Mouse (Mus musculus): ENCODE measurements around the gene Ly6g6f. TPM values are rescaled to one million over a fixed set of nuclear protein-coding genes. Genes with fewer than 3 reads are reported as not detected.

Gene Ly6g6f
- polyA plus RNA-seq, 1 experiment: 1.3 TPM

DNA sequence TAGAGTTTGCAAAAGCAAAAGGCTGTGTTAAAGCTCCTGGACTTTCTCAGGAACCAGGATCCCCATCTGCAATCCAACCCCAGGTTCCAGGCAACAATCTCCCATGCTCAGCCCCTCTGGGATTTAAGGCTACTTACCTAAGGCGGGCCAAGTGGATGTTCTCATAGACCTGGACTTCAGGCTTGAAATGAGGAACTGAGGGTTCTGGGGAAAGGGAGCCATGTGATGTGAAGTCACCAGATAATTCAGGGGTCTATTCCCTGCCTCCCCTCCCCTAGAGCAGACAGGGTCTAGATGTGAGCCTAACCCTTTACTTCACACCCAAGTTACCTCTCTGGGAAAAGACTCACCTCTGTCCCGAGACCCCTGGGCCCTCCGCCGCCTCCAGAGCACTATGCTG lies 4.7 kb downstream of the Ly6g6f start:
- peaks cover 17% of the 10 kb centered on the region; the same call in 1 of the 2 replicates for H3K4me1 ChIP-seq (replicated peaks; ENCODE audit: control insufficient read depth, insufficient read depth, low read length)
- TF ChIP-seq CTCF (IDR thresholded peaks at IDR 0.05; ENCODE audit: borderline replicate concordance, control insufficient read depth, extremely low read depth, insufficient read depth, low read length, poor library complexity): no peak
- 97% methylated on average over 4 of the region's 4 CpGs for WGBS
- DNase-seq: no peak
- H3K27me3 ChIP-seq (ENCODE audit: control insufficient read depth, insufficient read depth, low read length): no peaks in the 10 kb centered on the region; the same call in 1 of the 2 replicates
- H3K36me3 ChIP-seq (ENCODE audit: control insufficient read depth, insufficient read depth, low read length): no peaks in the 10 kb centered on the region
- H3K27ac ChIP-seq (ENCODE audit: control insufficient read depth, insufficient read depth, low read length): no peak overlapping the region
- no peak overlapping the region for H3K4me3 ChIP-seq (ENCODE audit: control insufficient read depth, insufficient read depth, low read length)

DNA sequence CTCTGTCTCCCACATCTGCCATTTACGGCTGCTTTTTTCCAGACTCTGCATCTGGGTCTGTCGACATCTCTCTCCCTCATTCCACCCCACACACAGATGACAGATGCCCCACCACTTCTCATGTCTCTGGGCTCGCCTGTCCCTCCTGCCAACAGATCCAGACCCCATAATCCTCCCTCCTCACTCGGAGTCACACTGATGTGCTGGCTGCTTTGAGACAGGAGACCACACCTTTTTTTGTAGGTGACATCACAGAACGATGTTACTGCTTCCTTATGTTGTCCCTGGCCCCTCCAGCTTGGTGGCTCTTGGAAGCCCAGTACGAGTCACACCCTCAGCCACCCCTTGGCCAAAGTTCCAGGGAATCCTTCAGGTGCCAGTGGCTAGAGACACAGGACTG lies 5.2 kb downstream of the Ly6g6f start:
- H3K4me1 ChIP-seq (replicated peaks; ENCODE audit: control insufficient read depth, insufficient read depth, low read length): peaks cover 17% of the 10 kb centered on the region; the same call in 1 of the 2 replicates
- H3K27ac ChIP-seq (ENCODE audit: control insufficient read depth, insufficient read depth, low read length): no peak overlapping the region
- WGBS: 77% methylated on average over 6 of the region's 6 CpGs
- H3K36me3 ChIP-seq (ENCODE audit: control insufficient read depth, insufficient read depth, low read length): no peaks in the 10 kb centered on the region
- no peaks in the 10 kb centered on the region; the same call in 1 of the 2 replicates for H3K27me3 ChIP-seq (ENCODE audit: control insufficient read depth, insufficient read depth, low read length)
- DNase-seq: no peak
- no peak overlapping the region for H3K4me3 ChIP-seq (ENCODE audit: control insufficient read depth, insufficient read depth, low read length)
- TF ChIP-seq POLR2A (IDR thresholded peaks at IDR 0.05; ENCODE audit: control insufficient read depth, extremely low read depth, insufficient read depth, low read length, poor library complexity): no peak
- no peak for TF ChIP-seq CTCF (IDR thresholded peaks at IDR 0.05; ENCODE audit: borderline replicate concordance, control insufficient read depth, extremely low read depth, insufficient read depth, low read length, poor library complexity)

DNA sequence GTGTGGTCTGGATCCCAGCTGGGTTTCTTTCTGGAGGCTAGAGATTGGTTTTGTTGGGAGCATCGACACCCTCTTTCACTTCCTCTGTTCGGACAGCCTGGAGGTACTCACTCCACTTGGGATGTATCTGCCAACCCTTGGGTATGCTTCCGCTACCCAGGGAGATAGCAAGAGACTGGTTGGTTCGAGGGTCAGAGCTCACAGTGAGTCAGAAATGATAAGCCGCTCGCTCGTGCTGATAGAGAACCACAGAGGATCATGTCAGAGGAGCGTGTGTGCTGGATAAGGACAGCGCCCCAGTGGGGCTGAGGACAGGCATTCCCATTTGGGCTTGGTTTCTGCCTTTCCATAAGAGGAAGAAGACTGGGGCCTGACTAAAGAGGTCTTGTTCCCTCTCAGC lies 5.6 kb downstream of the Ly6g6f start:
- H3K4me3 ChIP-seq (ENCODE audit: control insufficient read depth, insufficient read depth, low read length): no peak overlapping the region

DNA sequence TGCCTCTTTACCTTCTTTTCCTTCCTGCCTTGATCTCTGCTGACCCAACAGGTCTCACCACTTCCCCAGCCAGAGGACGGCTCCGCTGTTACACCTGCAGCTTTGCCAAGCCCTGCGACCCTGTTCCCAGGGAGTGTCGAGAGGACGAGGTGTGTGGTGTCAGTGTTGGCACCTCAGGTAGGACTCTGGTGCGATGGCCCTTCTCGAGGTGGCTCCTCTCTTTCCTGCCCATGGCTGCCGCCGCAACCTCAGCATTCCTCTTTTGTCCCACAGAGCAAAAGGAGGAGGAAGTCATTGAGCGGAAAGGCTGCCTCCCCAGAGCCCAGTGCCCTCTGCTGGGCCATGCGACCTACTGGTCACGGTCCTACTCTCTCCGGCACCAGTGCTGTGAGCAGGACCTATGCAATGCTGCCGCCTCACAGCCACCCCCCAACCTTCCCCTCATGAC lies 7.6 kb downstream of the Ly6g6f start, which contains the start of gene Ly6g6d:
Ly6g6d (minus strand) TSS at position 280 of the 448 bp plus-strand sequence.
- H3K4me1 ChIP-seq (replicated peaks; ENCODE audit: control insufficient read depth, insufficient read depth, low read length): peaks cover 26% of the 10 kb centered on the region
- DNase-seq: no peak
- H3K27me3 ChIP-seq (ENCODE audit: control insufficient read depth, insufficient read depth, low read length): no peaks in the 10 kb centered on the region; the same call in 1 of the 2 replicates
- WGBS: 6% methylated on average over 14 of the region's 14 CpGs
- TF ChIP-seq CTCF (IDR thresholded peaks at IDR 0.05; ENCODE audit: borderline replicate concordance, control insufficient read depth, extremely low read depth, insufficient read depth, low read length, poor library complexity) (0 out of 2 replicates have a peak, but pooled peaks have one; percentile 14), POLR2A (IDR thresholded peaks at IDR 0.05; ENCODE audit: control insufficient read depth, extremely low read depth, insufficient read depth, low read length, poor library complexity) (no peak)
- H3K36me3 ChIP-seq (ENCODE audit: control insufficient read depth, insufficient read depth, low read length): no peaks in the 10 kb centered on the region
- no peak within 1 kb of the TSS for H3K4me3 ChIP-seq (ENCODE audit: control insufficient read depth, insufficient read depth, low read length)
- no peak within 1 kb of the TSS for H3K27ac ChIP-seq (ENCODE audit: control insufficient read depth, insufficient read depth, low read length)

More for the DNA sequence above, 5.6 kb downstream of the Ly6g6f start:
- WGBS: 77% methylated on average over 9 of the region's 9 CpGs
- Histone ChIP-seq H3K27ac (ENCODE audit: control insufficient read depth, insufficient read depth, low read length) (no peak overlapping the region), H3K27me3 (ENCODE audit: control insufficient read depth, insufficient read depth, low read length) (no peaks in the 10 kb centered on the region; the same call in 1 of the 2 replicates), H3K4me1 (replicated peaks; ENCODE audit: control insufficient read depth, insufficient read depth, low read length) (peaks cover 17% of the 10 kb centered on the region; the same call in 1 of the 2 replicates), H3K36me3 (ENCODE audit: control insufficient read depth, insufficient read depth, low read length) (no peaks in the 10 kb centered on the region)
- no peak for DNase-seq
- TF ChIP-seq CTCF (IDR thresholded peaks at IDR 0.05; ENCODE audit: borderline replicate concordance, control insufficient read depth, extremely low read depth, insufficient read depth, low read length, poor library complexity): no peak
- TF ChIP-seq POLR2A (IDR thresholded peaks at IDR 0.05; ENCODE audit: control insufficient read depth, extremely low read depth, insufficient read depth, low read length, poor library complexity): no peak

DNA sequence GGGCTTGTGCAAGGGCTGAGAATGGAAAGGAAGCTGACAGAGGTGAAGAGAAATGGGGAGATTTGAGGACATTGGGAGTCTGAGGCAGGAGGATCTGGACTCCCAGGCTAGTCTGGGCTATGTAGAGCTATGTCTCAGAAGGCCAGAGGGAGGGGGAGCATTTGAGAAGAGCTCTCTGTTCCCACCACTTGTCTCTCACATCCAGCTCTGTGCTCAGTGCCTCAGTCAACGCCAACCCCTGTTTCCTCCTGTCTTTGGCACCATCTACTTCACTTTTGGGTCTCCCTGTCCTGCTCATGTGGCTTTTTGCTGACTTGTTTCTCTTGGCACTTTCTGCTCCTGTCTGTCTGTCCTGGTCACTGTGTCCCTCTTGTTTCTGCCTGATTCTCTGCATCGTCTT lies 8.1 kb downstream of the Ly6g6f start:
- Histone ChIP-seq H3K27ac (ENCODE audit: control insufficient read depth, insufficient read depth, low read length) (no peak overlapping the region), H3K27me3 (ENCODE audit: control insufficient read depth, insufficient read depth, low read length) (no peaks in the 10 kb centered on the region; the same call in 1 of the 2 replicates), H3K4me3 (ENCODE audit: control insufficient read depth, insufficient read depth, low read length) (no peak overlapping the region), H3K36me3 (ENCODE audit: control insufficient read depth, insufficient read depth, low read length) (no peaks in the 10 kb centered on the region), H3K4me1 (replicated peaks; ENCODE audit: control insufficient read depth, insufficient read depth, low read length) (peaks cover 26% of the 10 kb centered on the region)
- 17% methylated on average over 2 of the region's 2 CpGs for WGBS
- TF ChIP-seq POLR2A (IDR thresholded peaks at IDR 0.05; ENCODE audit: control insufficient read depth, extremely low read depth, insufficient read depth, low read length, poor library complexity) (no peak), CTCF (IDR thresholded peaks at IDR 0.05; ENCODE audit: borderline replicate concordance, control insufficient read depth, extremely low read depth, insufficient read depth, low read length, poor library complexity) (no peak)
- no peak for DNase-seq

DNA sequence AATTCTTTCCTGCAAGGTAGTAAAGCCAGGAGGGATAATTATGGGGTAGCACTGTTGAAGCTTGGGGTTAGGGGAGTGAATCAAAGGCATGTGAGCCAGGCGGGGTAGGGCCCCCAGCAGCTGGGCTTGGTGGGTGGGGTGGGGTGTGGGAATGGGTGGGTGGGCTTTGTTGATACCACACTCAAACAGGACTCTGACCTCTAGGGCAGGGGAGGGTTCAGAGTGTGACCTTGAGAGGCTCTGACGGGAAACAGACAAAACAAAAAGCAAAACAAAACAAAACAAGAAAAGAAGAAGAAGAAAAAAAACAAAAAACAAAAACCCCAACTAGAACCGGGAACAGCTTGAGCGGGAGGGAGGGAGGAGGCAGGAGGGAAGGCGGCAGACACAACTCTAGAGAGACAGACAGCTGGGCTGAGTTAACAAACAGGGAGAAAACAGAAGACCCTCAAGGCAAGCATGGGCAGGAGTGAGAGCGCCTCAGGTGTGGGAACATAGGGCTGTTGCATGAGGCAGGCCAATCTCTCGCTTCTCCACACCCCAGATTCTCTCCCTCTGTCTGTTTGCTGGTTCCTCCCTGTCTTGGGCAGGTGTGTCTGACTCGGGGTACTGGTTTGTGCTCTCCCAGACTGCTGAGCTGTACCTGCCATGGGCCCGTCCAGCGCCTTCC lies 8.8 kb downstream of the Ly6g6f start, which contains the start of gene Ly6g6e:
Ly6g6e (plus strand) TSS at position 396 of the 670 bp plus-strand sequence.
- DNase-seq: no peak
- H3K4me3 ChIP-seq (ENCODE audit: control insufficient read depth, insufficient read depth, low read length): no peak within 1 kb of the TSS
- peaks cover 30% of the 10 kb centered on the region for H3K4me1 ChIP-seq (replicated peaks; ENCODE audit: control insufficient read depth, insufficient read depth, low read length)
- H3K36me3 ChIP-seq (ENCODE audit: control insufficient read depth, insufficient read depth, low read length): no peaks in the 10 kb centered on the region
- no peaks in the 10 kb centered on the region; the same call in 1 of the 2 replicates for H3K27me3 ChIP-seq (ENCODE audit: control insufficient read depth, insufficient read depth, low read length)
- TF ChIP-seq CTCF (IDR thresholded peaks at IDR 0.05; ENCODE audit: borderline replicate concordance, control insufficient read depth, extremely low read depth, insufficient read depth, low read length, poor library complexity) (no peak), POLR2A (IDR thresholded peaks at IDR 0.05; ENCODE audit: control insufficient read depth, extremely low read depth, insufficient read depth, low read length, poor library complexity) (no peak)
- H3K27ac ChIP-seq (ENCODE audit: control insufficient read depth, insufficient read depth, low read length): no peak within 1 kb of the TSS
- WGBS: 63% methylated on average over 10 of the region's 10 CpGs
